Mouse (Mus musculus) cortical plate, adult 2 months (tissue): Measurements from ENCODE around the gene Hpd.
A peak's percentile ranks its signal among the peaks of the same experiment; 100 is the strongest.

Source experiments
- CTCF ChIP-seq: fragments of 200-500 bp; IDR thresholded peaks from 2 replicates; pipeline ENCODE4 v1.5.1; 2011; ENCODE audit warnings: mild to moderate bottlenecking, control low read depth, low read length; ENCODE audit not compliant: insufficient read depth; ENCODE audit errors: extremely low read depth
- POLR2A ChIP-seq: fragments of 200-500 bp; IDR thresholded peaks from 2 replicates; pipeline ENCODE4 v1.6.1; 2011; ENCODE audit warnings: mild to moderate bottlenecking, low read length, control low read depth; ENCODE audit not compliant: insufficient read depth; ENCODE audit errors: extremely low read depth

GRCm38 (mm10) chr5:123171646-123172350 is 10.7 kb downstream of the Hpd start:
- TF ChIP-seq CTCF (peak; percentile 98), POLR2A (no peak)
